Mouse (Mus musculus) liver, embryonic 15.5 days (tissue): ENCODE measurements around the gene Olfr1223. TPM values are rescaled to one million over a fixed set of nuclear protein-coding genes. Genes with fewer than 3 reads are reported as not detected.
"Not testable (repeated sequence)": the region's sequence is repeated elsewhere in the genome, so short reads cannot be mapped to it uniquely, and the experiment has no call there.

Source experiments
- ATAC-seq: fragments of 200-750 bp; cut with Nextera tagmentation; 2 replicates; pipeline ENCODE4 v1.8.0; 2017; ENCODE audit warnings: moderate number of reproducible peaks, mild to moderate bottlenecking, moderate library complexity; ENCODE audit not compliant: insufficient read depth
- H3K27ac ChIP-seq: fragments of 300-500 bp; sonication (generic); replicated peaks from 2 replicates; pipeline ENCODE4 v1.5.1; 2015; ENCODE audit warnings: mild to moderate bottlenecking, inconsistent platforms
- H3K27me3 ChIP-seq: fragments of 300-500 bp; sonication (generic); 2 replicates; pipeline ENCODE4 v1.6.1; 2015; ENCODE audit warnings: mild to moderate bottlenecking, inconsistent platforms
- H3K36me3 ChIP-seq: fragments of 300-500 bp; sonication (generic); replicated peaks from 2 replicates; pipeline ENCODE4 v1.6.1; 2015; ENCODE audit warnings: moderate library complexity, mild to moderate bottlenecking, inconsistent platforms
- H3K4me1 ChIP-seq: fragments of 300-500 bp; sonication (generic); replicated peaks from 2 replicates; pipeline ENCODE4 v1.6.1; 2015; ENCODE audit warnings: inconsistent platforms
- H3K4me2 ChIP-seq: fragments of 300-500 bp; sonication (generic); 2 replicates; pipeline ENCODE4 v1.6.1; 2015; ENCODE audit warnings: moderate library complexity, mild to moderate bottlenecking, inconsistent platforms
- H3K4me3 ChIP-seq: fragments of 300-500 bp; sonication (generic); replicated peaks from 2 replicates; pipeline ENCODE4 v1.5.1; 2015; ENCODE audit warnings: mild to moderate bottlenecking, inconsistent platforms
- H3K9ac ChIP-seq: fragments of 300-500 bp; sonication (generic); 2 replicates; pipeline ENCODE4 v1.6.1; 2015; ENCODE audit warnings: moderate library complexity, mild to moderate bottlenecking, inconsistent platforms
- H3K9me3 ChIP-seq: fragments of 300-500 bp; sonication (generic); replicated peaks from 2 replicates; pipeline ENCODE4 v1.6.1; 2016; ENCODE audit warnings: inconsistent platforms
- WGBS: fragments of 180-500 bp; shearing (Covaris S2); methylation state at CpG from one replicate; pipeline ENCODE4 v1.1.7; 2015; ENCODE audit warnings: mixed read lengths; ENCODE audit not compliant: insufficient replicate concordance; 5-methylcytosine and 5-hydroxymethylcytosine counted together
- polyA plus RNA-seq: library from polyadenylated mRNA; unstranded; fragments of >200 nt; fragmentation: Nextera tagmentation; extraction: Ambion mirVana; gene quantifications from 2 replicates; pipeline ENCODE4 v1.2.1, GENCODE M21; 2015

Gene Olfr1223
- polyA plus RNA-seq: not detected in 2 replicates

DNA sequence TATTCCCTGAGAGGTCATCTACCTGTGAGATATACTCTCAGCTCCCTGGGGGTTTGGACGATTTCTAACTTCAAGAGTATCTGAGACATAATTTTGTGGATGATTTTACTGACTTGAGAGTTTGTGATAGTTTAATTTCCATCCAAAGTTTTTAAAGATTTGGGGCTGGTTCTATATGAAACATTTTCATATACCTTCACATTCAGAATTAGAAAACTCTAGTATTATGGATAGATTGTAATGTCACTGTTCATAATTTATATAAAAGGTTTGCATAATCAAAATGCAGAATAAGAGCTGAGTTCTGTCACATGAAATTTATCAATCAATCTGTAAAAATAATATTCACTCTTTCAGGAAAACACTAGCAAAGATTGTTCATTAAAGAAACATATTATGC is at the start of gene Olfr1223:
Olfr1223 (minus strand) TSS at position 101 of the 400 bp plus-strand sequence.
- Histone ChIP-seq H3K4me1 (no peaks in the 10 kb centered on the region), H3K4me3 (no peak within 1 kb of the TSS), H3K9me3 (no peaks in the 10 kb centered on the region), H3K4me2 (no peak within 1 kb of the TSS), H3K27ac (no peak within 1 kb of the TSS), H3K36me3 (no peaks in the 10 kb centered on the region), H3K27me3 (no peaks in the 10 kb centered on the region), H3K9ac (no peak within 1 kb of the TSS)
- ATAC-seq: no peak
- 30% methylated on average over 1 of the region's 1 CpGs for WGBS

DNA sequence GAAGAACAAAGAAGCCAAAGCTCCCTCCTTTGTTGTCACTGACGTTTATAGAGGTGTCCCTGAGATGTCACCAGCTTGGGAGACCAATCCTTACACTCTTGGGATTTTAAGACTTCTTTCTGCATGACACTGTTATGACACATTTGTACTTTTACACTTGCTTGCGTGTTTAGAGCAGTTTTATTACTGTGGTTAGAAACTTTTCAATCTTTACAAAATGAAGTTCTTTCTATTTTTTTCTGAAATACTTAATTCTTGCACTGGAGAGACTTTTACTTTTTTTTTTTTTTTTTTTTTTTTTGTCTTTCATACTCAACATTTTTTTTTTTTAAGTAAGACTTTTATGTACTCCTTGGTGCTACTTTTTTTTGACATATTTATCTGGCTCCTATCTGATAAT is 48.6 kb upstream of the Olfr1223 start, which contains the start of gene Olfr1226:
Olfr1226 (minus strand) TSS at position 101 of the 400 bp plus-strand sequence.
- Histone ChIP-seq H3K4me2 (no peak within 1 kb of the TSS), H3K4me1 (no peaks in the 10 kb centered on the region), H3K9ac (no peak within 1 kb of the TSS), H3K27ac (no peak within 1 kb of the TSS), H3K9me3 (no peaks in the 10 kb centered on the region), H3K36me3 (no peaks in the 10 kb centered on the region), H3K27me3 (no peaks in the 10 kb centered on the region), H3K4me3 (no peak within 1 kb of the TSS)
- 35% methylated on average over 2 of the region's 2 CpGs for WGBS
- ATAC-seq: no peak

DNA sequence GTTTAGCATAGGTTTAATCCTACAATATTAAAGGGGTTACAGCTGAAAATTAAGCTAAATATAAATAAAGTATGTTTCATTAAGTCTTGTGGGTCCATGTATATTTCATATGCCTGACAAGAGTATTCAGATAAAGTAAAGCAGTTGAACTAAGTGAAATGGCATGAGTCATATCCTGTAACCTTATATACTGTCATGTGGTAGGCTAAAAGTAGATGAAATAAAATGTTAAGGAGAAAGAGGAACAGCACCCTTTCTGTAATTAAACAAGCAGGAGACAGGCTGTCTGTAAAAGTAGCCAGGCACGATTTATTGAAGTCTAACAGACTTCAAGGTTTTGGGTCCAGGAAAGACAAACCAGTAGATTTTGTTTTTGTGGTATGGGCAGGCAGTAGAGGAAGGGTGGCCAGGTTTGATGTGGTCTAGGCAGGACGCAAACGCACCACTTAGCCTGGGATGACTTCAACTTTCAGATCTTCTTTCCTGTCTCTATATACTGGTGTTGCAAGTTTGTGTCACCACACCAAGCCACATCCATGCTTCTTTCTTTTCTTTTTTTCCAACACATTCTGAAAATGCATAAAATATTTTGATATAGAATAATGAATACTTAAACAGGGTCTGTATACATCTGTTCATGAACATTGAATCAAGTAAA is 45.1 kb upstream of the Olfr1223 start:
- Histone ChIP-seq H3K9me3 (no peaks in the 10 kb centered on the region), H3K27ac (no peak overlapping the region), H3K4me1 (no peaks in the 10 kb centered on the region), H3K9ac (no peak overlapping the region), H3K4me2 (no peak overlapping the region), H3K4me3 (no peak overlapping the region), H3K36me3 (no peaks in the 10 kb centered on the region), H3K27me3 (no peaks in the 10 kb centered on the region)
- WGBS: 19% methylated on average over 3 of the region's 3 CpGs
- ATAC-seq: no peak

GRCm38 (mm10) chr2:89174569-89174968 is 23.2 kb upstream of the Olfr1223 start, which contains the start of gene Olfr1225:
TSS of gene Olfr1225 (minus strand) at chr2:89174669.
- Histone ChIP-seq H3K27ac (no peak within 1 kb of the TSS), H3K9ac (no peak within 1 kb of the TSS), H3K4me1 (no peaks in the 10 kb centered on the region), H3K4me3 (no peak within 1 kb of the TSS), H3K9me3 (no peaks in the 10 kb centered on the region), H3K27me3 (no peaks in the 10 kb centered on the region), H3K36me3 (no peaks in the 10 kb centered on the region), H3K4me2 (no peak within 1 kb of the TSS)
- 76% methylated on average over 1 of the region's 1 CpGs for WGBS
- no peak for ATAC-seq

DNA sequence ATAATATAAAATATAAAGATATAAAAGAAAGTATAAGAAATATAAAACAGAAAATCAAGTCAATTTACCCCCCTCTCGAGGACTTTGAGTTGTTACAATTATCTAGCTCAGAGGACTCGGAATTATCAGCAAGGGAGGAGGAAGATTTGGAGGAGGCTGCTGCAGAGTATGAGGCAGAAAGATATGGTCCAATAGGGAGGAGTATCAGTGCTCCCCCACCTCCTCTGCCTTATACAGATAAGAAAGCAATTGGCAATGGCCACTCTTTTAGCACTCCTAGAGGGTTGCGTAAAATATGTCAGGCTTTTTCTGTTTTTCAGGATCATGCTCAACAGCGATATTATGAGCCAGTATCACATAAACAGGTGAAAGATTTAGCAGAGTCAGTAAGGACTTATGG is 13.4 kb upstream of the Olfr1223 start:
- H3K36me3 ChIP-seq, H3K9me3 ChIP-seq, H3K27me3 ChIP-seq, H3K4me1 ChIP-seq, H3K4me3 ChIP-seq, ATAC-seq, H3K4me2 ChIP-seq, H3K9ac ChIP-seq, H3K27ac ChIP-seq: not testable (repeated sequence)
- WGBS: 59% methylated on average over 4 of the region's 4 CpGs

GRCm38 (mm10) chr2:89163991-89164390 is 12.6 kb upstream of the Olfr1223 start, which contains the start of gene Olfr1224-ps1:
TSS of gene Olfr1224-ps1 (minus strand) at chr2:89164091.
- H3K27me3 ChIP-seq, H3K4me3 ChIP-seq, H3K27ac ChIP-seq, H3K9me3 ChIP-seq, H3K9ac ChIP-seq, H3K4me1 ChIP-seq, ATAC-seq, H3K36me3 ChIP-seq, H3K4me2 ChIP-seq: not testable (repeated sequence)
- 71% methylated on average over 8 of the region's 8 CpGs for WGBS

DNA sequence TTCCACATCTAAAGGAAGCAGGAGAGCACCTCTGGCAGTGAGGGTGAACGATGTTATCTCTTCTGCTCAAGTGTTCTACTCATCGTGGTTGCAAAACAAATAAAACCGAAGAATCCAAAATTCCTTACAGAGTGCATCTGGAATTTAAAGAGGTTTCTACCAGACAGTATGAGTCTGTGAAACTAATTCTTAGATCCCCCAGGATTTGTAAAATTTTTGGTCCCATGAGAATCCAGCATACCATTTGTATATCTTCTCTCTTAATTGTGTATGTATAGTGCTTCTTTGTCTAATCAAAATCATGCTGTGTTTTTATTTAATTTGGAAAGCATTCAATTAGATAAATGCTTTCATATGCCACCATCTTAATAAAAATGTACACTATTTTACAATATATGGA is 18.4 kb downstream of the Olfr1223 start, which contains the start of gene Olfr1222:
Olfr1222 (minus strand) TSS at position 101 of the 400 bp plus-strand sequence.
- Histone ChIP-seq H3K9ac (no peak within 1 kb of the TSS), H3K27me3 (no peaks in the 10 kb centered on the region), H3K4me3 (no peak within 1 kb of the TSS), H3K4me1 (no peaks in the 10 kb centered on the region), H3K36me3 (no peaks in the 10 kb centered on the region), H3K27ac (no peak within 1 kb of the TSS), H3K9me3 (no peaks in the 10 kb centered on the region), H3K4me2 (no peak within 1 kb of the TSS)
- 50% methylated on average over 3 of the region's 3 CpGs for WGBS
- ATAC-seq: no peak

DNA sequence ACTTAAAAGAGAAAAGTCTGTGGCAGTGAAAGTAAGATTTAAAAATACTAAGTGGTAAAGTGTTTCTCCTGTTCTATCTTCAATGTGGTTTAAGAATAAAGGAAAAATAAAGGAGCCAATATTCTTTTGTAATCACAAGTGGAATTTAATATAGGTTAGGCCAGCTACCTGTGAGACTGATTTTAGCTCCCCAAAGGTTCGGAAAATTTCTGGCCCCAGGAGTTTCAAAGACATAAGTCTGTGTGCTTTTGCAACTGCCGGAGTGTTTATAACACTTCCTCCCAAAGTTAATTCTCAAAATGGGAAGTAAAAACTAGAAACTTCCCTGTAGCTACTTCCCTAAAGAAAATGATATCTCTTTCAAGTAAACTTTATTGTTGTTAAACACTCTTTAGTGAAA is 34.2 kb downstream of the Olfr1223 start, which contains the start of gene Olfr1221:
Olfr1221 (minus strand) TSS at position 101 of the 400 bp plus-strand sequence.
- Histone ChIP-seq H3K4me3 (no peak within 1 kb of the TSS), H3K4me2 (no peak within 1 kb of the TSS), H3K9me3 (no peaks in the 10 kb centered on the region), H3K9ac (no peak within 1 kb of the TSS), H3K27me3 (no peaks in the 10 kb centered on the region), H3K4me1 (no peaks in the 10 kb centered on the region), H3K36me3 (no peaks in the 10 kb centered on the region), H3K27ac (no peak within 1 kb of the TSS)
- no peak for ATAC-seq
- 30% methylated on average over 2 of the region's 2 CpGs for WGBS

- 46% methylated on average over 3 of the region's 3 CpGs for WGBS
- Histone ChIP-seq H3K27me3 (no peaks in the 10 kb centered on the region), H3K4me1 (no peaks in the 10 kb centered on the region), H3K4me2 (no peak within 1 kb of the TSS), H3K36me3 (no peaks in the 10 kb centered on the region), H3K9ac (no peak within 1 kb of the TSS), H3K27ac (no peak within 1 kb of the TSS), H3K4me3 (no peak within 1 kb of the TSS), H3K9me3 (no peaks in the 10 kb centered on the region)
- ATAC-seq: no peak
These were observed 44.6 kb downstream of the Olfr1223 start, which contains the start of gene Olfr1220 for GRCm38 (mm10) chr2:89106735-89107134. TSS of gene Olfr1220 (minus strand) at chr2:89106835.

DNA sequence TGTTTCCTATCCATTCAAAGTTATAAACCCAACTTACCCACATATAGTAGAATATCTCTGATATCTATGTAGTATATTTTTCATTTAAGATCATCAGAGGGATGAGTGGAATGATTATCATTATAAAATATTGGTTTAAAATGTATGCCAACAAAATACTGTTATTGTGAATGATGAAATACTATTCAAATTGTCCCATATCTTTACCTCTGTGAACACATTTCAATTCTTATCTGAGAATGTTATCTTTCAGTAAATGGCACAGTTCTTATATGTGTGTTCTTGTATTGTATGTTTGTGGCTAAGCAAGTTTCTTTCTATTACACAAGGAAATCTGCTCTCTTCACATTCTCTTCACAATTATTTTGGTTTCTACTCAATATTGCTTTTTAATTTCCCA is 45.7 kb downstream of the Olfr1223 start:
- no peaks in the 10 kb centered on the region for H3K27me3 ChIP-seq
- H3K9ac ChIP-seq: no peak overlapping the region
- H3K27ac ChIP-seq: no peak overlapping the region
- H3K4me1 ChIP-seq: no peaks in the 10 kb centered on the region
- H3K9me3 ChIP-seq: no peaks in the 10 kb centered on the region
- H3K4me3 ChIP-seq: no peak overlapping the region
- H3K4me2 ChIP-seq: no peak overlapping the region
- no peak for ATAC-seq
- H3K36me3 ChIP-seq: no peaks in the 10 kb centered on the region

DNA sequence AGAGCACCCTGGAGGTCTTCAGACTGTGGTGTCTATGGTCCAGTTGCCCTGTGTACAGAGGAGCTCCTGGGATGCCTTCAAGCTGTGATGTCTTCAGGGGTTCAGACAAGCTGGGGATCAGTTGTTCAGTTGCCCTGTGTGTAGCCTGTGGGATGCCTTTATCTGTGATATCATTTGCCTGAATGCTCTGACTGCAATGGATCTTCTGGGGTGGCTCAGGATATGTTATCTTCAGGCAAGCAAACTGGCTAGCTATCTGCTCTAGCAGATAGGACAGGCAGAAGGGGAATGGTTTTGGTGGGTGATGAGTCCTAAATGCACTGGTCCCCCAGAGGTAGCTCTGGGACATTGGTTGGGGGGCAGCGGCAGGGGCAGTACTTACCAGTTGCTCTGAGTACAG is 57.5 kb downstream of the Olfr1223 start:
- WGBS: 75% methylated on average over 1 of the region's 1 CpGs
- Histone ChIP-seq H3K4me2 (no peak overlapping the region), H3K36me3 (no peaks in the 10 kb centered on the region), H3K27ac (no peak overlapping the region), H3K9ac (no peak overlapping the region), H3K27me3 (no peaks in the 10 kb centered on the region), H3K4me3 (no peak overlapping the region), H3K4me1 (no peaks in the 10 kb centered on the region), H3K9me3 (no peaks in the 10 kb centered on the region)
- ATAC-seq: no peak
